Mouse (Mus musculus) fibroblast of lung, adult 2 months (primary cell): ENCODE results near the gene Gm20914.
"Not testable (repeated sequence)": the region's sequence is repeated elsewhere in the genome, so short reads cannot be mapped to it uniquely, and the experiment has no call there.

Experiments used
- DNase-seq: peaks from one replicate; pipeline ENCODE4 v3.0.0-alpha.2; 2011; ENCODE audit warnings: low read depth

The Gm20914 gene

GRCm38 (mm10) chrY:5725678-5726077 is at the start of gene Gm20914:
Gm20914 (plus strand) TSS chrY:5725978.
- DNase-seq: not testable (repeated sequence)
